Mouse (Mus musculus): ENCODE results near the gene Bcl2l1.
A peak's percentile ranks its signal among the peaks of the same experiment; 100 is the strongest.

The Bcl2l1 gene

GRCm38 (mm10) chr2:152824438-152825167, 6.9 kb downstream of the Bcl2l1 start:
- DNase-seq (ENCODE audit: low spot score), result no peak

GRCm38 (mm10) chr2:152823770-152824169, 7.8 kb downstream of the Bcl2l1 start:
- no peak for DNase-seq (ENCODE audit: low spot score)

DNA sequence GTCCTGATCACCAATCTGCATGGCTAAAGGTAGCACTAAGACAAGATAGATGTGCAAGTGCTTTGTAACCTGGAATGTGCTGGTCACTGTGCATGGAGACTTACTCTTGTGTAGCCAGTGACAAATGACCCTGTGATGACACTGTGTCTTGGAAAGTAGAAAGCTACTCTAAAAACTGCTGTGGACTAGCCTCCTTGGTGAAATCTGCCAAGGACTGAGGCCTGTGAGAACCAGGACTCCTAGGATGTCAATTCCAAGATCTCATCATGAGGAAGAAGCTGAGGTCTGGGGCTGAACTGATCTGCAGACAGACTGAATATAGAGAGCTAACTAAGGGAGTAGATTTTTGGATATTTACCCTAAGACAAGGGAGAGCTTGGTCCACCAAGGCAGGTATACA, 10.0 kb downstream of the Bcl2l1 start:
- DNase-seq (ENCODE audit: low spot score), result no peak

GRCm38 (mm10) chr2:152821023-152821422, 10.5 kb downstream of the Bcl2l1 start:
- peak; percentile 7 for DNase-seq (ENCODE audit: low spot score)

GRCm38 (mm10) chr2:152820369-152820768, 11.2 kb downstream of the Bcl2l1 start:
- peak; percentile 75 for DNase-seq (ENCODE audit: low spot score)

DNA sequence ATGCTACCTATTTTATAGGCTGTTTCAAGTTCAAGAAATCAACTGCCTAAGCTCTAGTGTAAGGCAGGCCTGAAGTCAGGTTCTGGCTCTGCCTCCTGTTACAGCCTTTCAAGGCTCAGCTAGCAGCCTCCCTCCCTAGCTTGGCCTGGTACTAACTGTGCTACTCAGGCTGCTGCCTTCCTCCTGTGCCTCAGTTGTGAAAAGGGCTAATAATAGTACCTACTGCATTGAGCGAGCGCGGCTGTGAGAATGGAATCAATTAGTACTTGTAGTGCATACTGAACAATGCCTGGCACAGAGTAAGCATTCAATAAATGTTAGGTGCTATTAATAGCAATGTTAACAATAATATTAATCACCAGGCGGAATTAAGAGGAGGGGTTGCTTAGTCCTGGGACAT, 11.6 kb downstream of the Bcl2l1 start:
- peak; percentile 65 for DNase-seq (ENCODE audit: low spot score)

DNA sequence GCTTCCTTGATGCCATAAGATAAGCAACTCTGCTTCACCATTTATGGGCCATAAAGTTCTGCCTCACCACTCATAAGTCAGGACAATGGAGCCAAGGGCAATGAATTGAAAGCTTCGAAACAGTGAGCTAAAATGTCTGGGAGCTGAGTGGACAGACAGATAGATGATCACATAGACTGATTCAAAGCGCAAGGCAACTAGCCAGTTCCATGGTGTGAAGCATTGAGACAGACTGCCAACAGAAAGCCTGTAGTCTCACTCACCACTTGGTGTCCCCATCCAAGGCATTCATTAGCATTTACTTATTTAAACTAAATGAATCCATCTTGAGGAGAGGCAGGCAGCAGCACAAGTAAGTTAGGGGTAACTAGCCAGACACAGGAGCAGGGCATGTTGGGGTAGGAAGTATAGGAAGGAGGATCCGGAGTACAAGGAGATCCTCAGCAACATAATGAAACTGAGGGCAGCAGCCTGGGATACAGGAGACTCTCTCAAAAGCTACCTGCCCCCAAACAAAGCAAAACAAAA, 12.4 kb downstream of the Bcl2l1 start:
- DNase-seq (ENCODE audit: low spot score), result no peak

GRCm38 (mm10) chr2:152818679-152819078, 12.8 kb downstream of the Bcl2l1 start:
- DNase-seq (ENCODE audit: low spot score), result no peak

- peak; percentile 51 for DNase-seq (ENCODE audit: low spot score)
These were observed 13.8 kb downstream of the Bcl2l1 start for GRCm38 (mm10) chr2:152817596-152818291.

DNA sequence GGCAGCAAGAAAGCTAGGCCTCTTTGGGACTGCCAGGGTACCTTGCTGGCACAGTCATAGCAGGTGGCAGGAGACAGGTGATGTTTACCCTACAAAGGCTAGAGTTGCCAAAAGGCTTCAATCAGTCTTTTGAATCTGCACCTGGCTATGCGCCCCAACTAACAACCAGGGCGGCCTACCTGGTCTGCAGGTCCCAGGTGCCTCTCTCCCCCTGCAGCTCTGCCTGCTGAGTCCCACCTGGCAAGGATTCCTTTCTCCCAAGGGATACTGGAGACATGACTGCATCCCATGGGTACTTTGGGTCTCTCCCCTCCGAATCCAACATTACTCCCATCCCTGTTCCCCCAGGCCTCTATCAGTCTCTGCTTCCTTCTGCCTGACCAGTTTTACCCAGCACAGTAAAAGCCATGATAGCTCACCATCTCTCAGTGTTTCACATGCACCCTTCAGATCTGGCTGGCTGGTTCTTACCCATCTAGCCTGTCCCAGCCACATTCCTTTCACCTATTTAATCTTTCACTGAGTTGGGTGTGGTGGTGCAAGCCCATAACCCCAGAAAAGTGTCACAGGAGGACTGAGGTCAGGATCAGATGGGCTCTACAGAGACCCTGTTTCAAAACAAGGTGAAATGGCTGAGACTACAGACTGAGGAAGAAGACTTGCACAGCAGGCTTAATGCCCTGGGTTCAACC, 14.7 kb downstream of the Bcl2l1 start:
- DNase-seq (ENCODE audit: low spot score), result no peak

DNA sequence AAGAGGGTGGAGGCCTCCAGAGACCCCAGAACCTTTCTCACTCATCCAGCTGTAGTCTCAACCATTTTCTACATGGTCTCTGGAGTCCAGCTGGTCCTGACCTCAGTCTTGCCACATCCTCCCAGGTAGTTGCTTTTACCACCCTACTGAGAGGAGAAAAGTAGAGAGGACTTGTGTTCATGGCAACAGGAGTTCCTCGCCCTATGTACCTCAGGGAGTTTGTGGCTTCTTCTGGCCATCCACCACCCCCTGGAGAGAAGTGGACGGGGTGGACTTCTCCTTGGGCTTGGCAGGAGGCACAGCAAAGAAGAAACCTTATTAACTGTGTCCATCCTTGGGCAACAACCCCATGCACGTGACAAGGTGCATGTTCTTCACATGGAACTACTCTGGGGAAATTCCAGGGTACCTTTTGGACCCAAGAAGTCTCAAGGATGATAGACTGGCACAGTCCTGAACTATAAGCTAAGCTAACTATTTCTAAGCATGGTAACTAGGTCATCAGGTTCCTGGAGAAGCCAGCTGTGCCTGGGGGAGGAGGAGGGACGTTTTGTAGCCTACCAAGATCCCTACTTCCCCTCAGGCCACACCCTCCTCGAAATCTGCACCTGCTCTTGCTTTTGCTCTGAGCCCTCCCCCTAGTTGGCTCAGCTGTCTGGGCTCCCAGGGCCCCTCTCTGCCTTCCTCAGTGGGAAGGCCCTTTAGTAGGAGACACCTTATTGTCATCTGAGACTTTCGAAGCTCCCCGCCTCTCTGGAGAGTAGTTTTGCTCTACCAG, 15.5 kb downstream of the Bcl2l1 start:
- DNase-seq (ENCODE audit: low spot score), result no peak

GRCm38 (mm10) chr2:152814213-152814874, 17.2 kb downstream of the Bcl2l1 start:
- no peak for DNase-seq (ENCODE audit: low spot score)

DNA sequence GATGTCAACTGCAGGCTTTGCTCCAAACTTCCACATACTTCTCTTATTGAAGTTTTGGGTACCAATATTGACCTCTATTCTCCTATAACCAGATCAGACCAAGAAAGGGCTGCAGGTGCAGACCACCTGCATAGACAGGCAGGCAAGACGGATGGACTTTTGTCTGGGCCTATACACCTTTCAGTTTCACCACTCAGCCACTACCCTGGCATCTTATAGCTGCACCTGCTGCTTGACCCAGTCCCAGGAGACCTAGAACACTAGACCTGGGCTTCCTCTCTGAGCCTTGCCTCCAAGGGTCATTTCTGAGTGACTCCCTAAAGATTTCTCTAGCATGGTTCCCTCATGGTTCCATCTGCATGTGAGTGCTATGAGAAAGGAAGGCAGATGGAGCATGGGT, 18.3 kb downstream of the Bcl2l1 start:
- DNase-seq (ENCODE audit: low spot score), result no peak

- DNase-seq (ENCODE audit: low spot score), result no peak
These were observed 20.0 kb downstream of the Bcl2l1 start for GRCm38 (mm10) chr2:152811336-152812165.

DNA sequence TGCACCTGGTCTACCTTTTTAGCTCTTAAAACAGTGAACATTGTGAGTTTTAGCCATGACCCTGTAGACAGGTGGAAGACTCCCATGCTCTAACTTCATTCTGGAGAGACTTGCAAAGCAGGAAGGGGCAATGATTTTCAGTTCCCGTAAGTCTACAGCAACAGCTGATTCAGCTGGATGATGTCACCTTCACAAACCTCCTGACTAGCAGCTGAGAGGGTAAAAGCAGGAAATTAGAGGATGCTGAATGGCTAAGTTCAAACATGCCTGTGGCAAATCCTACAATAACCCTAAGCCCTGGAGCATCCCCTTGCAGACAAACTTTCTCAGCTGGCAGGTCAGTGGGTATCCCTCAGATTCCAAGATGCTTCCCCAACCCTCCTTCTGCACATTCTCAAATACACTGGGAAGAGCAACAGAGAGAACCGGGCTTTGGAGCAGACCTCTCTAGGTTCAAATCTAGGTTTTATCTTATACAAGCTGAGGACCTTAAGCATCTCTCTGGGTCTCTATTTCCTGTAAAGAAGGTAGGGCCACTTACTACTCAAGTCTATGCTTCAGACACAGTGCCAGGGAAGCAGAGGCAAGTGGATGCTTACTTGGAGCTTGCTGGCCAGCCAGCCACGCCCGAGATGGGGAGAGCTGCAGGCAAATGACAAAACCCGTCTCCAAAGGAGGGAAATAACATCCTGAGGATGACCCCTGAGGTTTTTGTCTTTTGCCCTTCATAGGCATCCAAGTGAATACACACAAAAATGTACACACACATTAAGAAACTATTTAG, 21.2 kb downstream of the Bcl2l1 start:
- DNase-seq (ENCODE audit: low spot score), result no peak

DNA sequence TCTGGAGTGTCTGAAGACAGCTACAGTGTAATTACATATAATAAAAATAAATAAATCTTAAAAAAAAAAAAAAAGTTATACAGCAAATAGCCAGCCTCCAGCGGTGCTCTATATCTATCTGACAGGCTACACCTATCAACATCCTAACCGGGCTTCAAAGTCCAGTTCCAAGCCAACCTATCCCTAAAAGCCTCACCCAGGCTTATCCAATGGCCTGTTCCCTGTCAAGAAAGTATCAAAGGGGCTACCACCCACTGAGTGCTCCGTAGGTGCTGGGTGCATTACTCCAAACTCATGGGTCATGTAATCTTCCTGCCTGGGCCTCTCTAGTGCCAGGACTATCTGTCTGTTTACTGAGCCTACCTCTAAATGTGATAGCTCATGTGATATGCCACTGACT, 23.4 kb downstream of the Bcl2l1 start:
- DNase-seq (ENCODE audit: low spot score), result no peak

DNA sequence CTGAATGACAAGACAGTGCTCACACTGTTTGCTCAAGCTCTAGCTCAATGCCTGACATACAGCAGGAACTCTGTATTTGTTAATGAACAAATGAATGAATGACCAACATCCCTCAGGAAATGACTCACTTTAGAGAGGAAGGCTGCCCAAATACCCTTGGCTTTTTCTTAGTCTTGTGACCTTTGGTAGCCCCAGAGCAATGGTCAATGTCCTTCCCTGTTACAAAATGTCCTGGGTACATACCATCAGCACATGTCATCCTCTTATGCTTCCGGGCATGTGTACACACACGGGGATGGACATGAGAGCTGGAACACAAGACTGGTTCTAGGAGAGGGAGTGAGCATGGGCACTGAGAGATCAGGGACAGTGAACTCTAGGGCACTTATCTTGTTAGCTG, 25.5 kb downstream of the Bcl2l1 start:
- no peak for DNase-seq (ENCODE audit: low spot score)

DNA sequence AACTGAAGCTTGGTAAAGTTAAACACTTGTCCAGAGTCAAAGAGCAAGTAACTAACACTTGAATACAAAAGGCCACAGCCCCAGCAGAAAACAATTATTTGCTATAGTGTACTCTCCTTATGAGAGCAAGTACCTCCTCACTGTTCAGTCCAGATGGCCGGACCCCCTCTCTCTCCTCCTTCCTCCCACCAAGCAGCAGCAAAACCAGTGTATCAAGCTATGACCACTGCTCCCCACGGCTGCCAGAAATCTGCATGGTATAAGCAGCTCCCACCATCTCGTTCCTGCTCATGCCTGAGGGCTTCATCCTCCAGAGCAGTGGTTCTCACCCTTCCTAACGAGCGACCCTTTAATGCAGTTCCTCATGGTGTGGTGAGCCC, 26.4 kb downstream of the Bcl2l1 start:
- no peak for DNase-seq (ENCODE audit: low spot score)

GRCm38 (mm10) chr2:152804408-152805110, 27.0 kb downstream of the Bcl2l1 start:
- no peak for DNase-seq (ENCODE audit: low spot score)
